Mouse (Mus musculus) ovary, postnatal 14 days (tissue): ENCODE results near the gene Cd247.

Experiments used
- DNase-seq: peaks from one replicate; pipeline ENCODE4 v3.0.0; 2022; ENCODE audit warnings: low spot score

The Cd247 gene

GRCm38 (mm10) chr1:165913720-165914415, 125.4 kb downstream of the Cd247 start:
- no peak for DNase-seq

GRCm38 (mm10) chr1:165914416-165914801, 125.9 kb downstream of the Cd247 start:
- no peak for DNase-seq

- no peak for DNase-seq
Observed at GRCm38 (mm10) chr1:165921026-165921425, 132.5 kb downstream of the Cd247 start.

- DNase-seq = no peak
Observed at GRCm38 (mm10) chr1:165922488-165922887, 134.0 kb downstream of the Cd247 start.

- no peak for DNase-seq
Observed at GRCm38 (mm10) chr1:165925207-165925606, 136.7 kb downstream of the Cd247 start.
